Mouse (Mus musculus) cortical plate, adult 2 months (tissue): ENCODE data around the gene Meis1.

ENCODE experiments used
- CTCF ChIP-seq: fragments of 200-500 bp; IDR thresholded peaks from 2 replicates; pipeline ENCODE4 v1.5.1; 2011; ENCODE audit warnings: mild to moderate bottlenecking, control low read depth, low read length; ENCODE audit not compliant: insufficient read depth; ENCODE audit errors: extremely low read depth
- POLR2A ChIP-seq: fragments of 200-500 bp; IDR thresholded peaks from 2 replicates; pipeline ENCODE4 v1.6.1; 2011; ENCODE audit warnings: mild to moderate bottlenecking, low read length, control low read depth; ENCODE audit not compliant: insufficient read depth; ENCODE audit errors: extremely low read depth

GRCm38 (mm10) chr11:18996767-18997166 is 22.0 kb downstream of the Meis1 start:
- TF ChIP-seq POLR2A, result no peak
- no peak for TF ChIP-seq CTCF
